Mouse (Mus musculus) right cerebral cortex, postnatal 10 days (tissue): ENCODE measurements around the gene Tspan3.

Source experiments
- DNase-seq, 2 experiments: peaks; one replicate each; pipeline ENCODE4 v3.0.0; 2021; ENCODE audit warnings: low spot score in 2 of 2

The Tspan3 gene

DNA sequence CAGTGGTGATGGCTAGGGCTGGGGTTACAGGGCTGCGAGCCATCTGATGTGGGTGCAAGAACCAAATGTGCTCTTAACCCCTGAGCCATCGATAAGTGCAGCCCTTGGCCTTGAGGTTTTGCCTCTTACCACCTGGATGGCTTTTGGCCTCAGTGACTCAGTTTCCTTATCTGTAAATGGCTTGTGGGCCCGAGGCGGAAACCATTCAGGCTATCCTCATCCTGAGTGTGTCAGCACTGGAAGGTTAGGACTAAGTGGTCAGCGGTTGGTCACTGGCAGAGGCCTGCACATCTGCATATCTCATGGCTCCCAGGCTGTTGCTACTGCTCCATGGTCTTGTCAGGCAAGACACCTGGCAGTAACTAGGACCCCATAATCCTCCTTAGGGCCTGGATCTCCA, 47.2 kb downstream of the Tspan3 start:
- DNase-seq, result no peak

DNA sequence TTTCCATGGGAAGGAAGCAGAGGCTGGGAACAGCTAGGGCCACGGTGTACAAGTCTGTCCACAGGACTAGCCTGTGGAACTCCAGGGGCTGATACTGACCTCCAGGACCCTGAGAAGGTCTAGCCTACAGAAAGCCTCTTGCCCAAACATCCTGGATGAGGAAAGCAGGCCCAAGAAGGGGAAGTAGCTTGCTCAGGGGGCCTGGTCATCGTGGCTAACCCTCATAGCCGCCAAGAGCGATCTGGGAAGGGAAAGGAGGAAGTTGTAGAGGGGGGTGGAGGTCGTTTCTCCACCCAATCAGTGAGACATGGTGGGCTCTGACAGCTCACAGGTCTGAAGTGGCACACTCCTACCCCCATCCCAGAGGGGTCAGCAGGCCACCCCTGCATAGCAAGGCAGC, 57.1 kb downstream of the Tspan3 start:
- DNase-seq, result no peak

DNA sequence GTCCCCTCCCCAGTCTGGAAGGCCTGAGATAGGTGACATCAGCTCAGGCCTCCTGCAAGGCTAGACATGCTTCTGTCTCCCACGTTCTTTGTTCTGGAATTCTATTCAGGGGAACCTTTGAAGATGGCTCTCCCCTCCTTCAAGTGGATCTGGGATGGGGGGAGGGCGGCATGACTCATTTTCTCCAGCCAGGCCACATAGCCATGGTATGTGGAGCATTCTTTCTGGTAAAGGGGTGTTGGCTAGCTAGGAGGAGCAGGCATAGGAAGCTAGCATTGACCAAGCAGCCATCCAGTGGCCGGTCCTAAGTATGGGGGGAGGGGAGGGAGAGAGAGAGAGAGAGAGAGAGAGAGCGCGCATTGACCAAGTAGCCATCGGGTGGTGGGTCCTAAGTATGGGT, 57.8 kb downstream of the Tspan3 start:
- DNase-seq, result no peak

DNA sequence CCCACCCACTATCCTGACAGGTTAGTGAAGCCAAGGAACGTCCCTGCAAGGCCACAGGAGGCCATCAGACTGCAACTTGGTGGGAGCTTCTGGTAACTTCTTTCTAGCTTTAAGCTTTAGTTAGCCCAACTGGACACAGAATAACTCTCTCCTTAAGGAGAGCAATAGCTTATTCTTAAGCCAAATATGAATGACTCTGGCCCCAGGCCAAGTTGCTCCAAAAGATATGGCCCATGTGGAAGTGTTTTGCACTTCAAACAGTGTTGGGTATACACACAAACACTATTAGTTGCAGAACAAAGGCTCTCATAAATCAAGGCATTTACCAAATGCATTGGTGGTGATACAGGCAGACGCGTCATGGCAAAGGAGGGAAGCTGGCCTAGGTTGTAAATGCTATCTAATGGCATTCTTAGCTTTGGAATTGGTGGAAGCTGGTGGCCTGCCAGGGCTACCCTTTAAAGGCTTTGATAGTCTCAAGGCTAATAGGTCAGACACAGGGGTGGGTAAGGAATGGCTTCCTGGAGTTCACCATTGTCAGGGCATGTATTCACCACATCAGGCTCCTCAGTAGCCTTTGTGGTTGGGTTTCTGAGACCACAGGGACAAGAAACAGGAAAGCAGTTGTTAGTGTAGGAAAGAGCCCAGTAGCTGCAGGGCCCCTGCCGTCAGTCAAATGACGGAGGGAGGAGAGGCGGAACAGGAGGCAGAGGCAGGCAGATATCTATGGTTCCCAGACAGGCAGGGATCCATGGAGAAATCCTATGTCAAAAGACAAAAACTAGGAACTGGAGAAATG, 58.8 kb downstream of the Tspan3 start:
- DNase-seq, result no peak

DNA sequence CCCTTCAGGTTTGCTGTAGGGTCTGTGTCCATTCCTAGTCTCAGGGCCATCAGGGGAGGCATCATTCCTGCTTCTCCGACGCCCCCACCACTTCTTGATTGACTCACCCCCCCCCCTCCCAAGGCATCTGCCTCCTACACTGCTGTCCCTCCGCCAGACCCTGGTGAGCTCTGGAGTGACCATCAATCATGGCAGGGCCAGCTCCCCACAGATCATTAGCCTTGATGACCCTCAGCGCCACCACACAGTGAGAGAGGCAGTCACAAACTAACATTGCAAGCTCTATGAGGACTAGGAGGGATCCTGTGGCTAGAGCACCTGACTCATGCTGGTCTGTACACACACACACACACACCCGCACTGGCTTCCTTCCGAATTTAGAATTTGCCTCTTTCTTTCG, 60.4 kb downstream of the Tspan3 start:
- no peak for DNase-seq

DNA sequence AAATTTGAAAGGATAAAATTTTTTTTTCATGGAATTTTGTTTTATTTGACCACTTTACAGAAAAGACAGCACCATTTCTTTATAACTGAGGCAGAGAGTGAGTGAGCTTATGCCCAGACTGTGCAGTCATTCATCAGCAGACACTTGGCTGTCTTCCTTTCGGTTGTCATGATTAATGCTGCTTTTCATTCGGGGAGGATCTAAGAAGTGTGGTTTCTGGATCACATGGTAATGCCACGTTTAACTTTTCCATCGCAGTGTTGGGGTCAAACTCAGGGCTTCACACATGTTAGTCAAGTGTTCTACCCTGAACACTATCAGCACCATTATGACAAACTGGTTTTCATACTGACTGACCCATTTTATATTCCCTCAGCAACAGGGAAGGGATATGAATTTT, 64.3 kb downstream of the Tspan3 start:
- DNase-seq, result no peak

DNA sequence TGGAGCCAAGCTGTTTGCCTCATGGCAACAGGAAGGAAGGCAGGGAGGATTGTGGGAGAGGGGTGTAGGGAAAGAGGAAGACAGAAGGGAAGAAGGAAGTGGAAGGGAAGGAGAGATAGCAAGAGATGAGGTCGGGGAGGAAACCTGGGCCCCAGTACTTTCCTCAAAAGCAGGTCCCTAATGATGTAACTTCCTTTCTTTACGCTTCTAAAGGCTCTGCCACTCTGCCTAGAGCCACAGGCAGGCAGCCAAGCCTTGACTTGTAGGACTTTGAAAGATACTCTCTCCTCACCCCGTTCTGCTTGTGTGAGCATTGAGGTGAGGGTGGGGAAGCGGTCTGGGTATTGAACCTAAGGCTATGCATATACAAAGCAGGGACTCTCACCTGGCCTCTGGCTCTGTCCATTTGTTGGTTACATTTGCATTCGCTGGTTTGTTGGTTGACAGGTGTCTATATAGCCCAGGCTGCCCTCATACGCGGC, 65.2 kb downstream of the Tspan3 start:
- no peak for DNase-seq

DNA sequence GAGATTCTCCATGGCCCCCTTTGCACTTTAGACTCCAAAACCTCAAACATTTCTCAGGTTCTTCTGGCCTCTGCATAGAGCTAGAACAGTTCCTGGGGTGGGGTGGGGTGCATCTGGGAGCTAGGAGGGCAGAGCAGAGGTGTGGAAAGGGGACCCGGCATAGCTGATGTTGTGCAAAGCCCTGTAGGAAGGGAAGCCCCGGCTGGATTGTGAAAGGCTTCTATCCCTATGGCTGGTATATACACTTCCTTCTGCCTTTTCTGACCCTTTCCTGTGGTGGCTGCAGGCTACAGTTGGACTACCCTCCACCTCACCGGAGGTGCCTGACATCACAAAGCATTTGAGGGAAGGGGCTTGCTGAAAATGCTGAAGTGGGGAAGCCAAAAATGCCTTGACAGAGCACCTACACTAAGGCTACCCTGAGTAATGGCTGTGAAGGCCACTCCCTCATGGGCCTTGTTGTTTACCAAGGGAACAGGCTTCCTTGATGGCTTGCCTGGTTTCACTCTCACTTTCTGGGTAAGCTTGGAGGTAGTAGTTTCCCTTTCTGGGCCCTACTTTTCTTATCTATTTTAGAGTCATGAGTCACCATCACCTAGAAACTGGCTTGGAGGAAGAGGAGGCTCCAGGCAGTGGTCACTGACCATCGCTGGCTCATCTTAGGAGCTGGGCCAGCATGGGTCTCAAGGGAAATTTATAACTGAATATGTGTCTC, 67.5 kb downstream of the Tspan3 start:
- DNase-seq, result no peak

DNA sequence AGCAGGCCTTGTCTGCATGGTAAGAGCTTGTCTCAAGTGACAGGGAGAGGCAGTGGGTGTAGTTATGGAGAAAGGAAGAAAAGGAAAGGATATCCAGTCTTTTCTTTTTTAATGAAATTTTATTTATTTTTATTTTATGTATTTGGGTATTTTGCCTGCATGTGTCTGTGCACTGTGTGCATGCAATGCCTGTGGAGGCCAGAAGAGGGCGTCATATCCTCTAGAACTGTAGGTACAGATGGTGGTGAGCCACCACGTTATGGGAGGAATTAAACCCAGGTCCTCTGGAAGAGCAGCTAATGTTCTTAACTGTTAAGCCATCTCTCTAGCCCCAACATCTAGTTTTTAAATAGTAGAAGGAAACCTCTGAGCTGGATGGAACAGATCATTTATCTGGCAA, 73.2 kb downstream of the Tspan3 start:
- DNase-seq, result no peak

DNA sequence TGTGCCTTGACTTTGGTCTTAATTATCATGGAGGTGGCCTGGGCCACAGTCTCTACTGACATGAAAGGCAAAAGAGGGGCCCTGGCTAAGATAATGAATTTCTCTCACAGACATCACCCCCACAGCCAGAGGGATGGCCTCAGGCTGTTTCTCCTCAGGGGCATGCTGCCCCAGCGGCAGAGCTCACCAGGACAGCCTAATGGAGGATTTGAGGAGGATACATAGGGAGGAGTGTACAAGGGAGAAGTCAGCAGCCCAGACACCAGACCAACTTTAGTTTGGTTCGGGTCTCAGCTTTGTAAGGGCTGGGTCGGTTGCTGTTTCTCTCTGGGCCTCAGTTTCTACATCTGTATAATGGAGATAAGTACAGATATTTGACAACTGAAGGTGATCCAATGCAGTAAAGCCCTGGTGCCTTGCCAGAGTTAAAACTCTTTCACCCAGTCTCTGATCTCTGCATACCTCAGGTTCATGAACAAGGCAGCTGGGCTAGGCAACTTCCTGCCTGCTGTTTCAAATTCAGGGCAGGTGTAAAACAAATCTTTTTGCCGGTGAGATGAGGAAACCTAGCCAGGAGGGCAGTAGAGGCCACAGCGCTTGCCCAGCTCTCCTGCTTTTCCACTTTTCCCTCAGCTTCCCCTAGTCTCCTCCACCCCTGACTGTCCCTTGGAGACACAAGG, 74.6 kb downstream of the Tspan3 start:
- no peak for DNase-seq

DNA sequence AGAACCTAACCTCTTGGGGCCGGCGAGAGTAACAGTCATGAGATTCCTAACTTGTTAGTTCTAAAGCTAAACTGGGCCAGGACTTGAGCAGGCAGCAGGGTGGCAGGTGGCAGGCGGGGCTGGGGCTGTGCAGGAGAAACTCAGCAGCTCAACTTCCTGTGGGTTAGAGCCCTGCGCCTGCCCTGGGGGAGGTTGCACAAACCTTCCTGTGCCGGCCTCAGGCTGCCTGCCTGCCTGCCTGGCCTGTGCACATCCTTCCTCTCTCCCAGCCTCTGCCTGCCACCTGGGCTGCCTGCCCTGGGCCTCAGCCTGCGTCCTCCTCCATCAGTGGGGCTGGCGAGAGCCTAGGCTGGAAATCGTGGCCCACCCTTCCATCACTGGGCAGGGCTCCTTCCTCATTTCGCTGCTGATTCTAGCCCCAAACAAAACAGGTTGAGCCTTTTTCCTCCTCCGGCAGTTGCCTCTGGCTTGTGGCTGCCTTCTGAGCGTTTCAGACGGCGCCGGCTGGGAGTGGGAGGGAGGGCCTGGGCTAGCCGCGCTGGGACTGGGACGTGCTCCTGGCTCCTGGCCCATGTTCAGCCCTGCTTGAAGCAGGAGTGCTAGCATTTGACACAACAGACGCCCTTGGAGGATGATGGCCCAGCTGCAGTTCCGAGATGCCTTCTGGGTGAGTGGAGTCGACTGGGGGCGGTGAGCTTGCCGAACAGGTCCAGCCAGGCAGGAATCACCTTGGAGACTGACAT, 75.3 kb downstream of the Tspan3 start, which contains the start of gene Pstpip1:
Gene Pstpip1, plus strand, starts transcription at position 185 of the 743 bp plus-strand sequence.
- peak; percentile 79 to 82 for DNase-seq

DNA sequence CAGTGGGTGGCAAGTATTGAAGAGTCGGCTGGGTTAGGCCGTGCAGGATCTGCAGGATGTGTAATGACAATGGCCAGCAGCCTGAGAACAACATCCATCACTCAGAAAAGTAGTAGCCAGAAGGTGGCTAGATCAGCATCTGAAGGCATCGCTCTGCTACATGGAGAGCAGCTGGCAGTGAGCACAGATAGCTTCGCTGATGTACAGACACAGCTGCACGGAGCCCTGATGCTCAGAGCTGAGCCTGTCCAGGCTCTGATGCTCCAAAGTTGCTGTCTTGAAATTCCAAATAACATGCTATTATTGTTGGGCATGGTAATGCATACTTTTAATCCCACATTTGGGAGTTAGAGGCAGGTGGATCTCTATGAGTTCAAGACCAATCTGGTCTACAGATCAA, 78.8 kb downstream of the Tspan3 start:
- no peak for DNase-seq
